Mouse (Mus musculus) NIH3T3 (cell line): Measurements from ENCODE around the gene 1110051M20Rik.

Experiments used
- DNase-seq: peaks from one replicate; pipeline ENCODE4 v3.0.0-alpha.2; 2012; ENCODE audit warnings: low read depth

1110051M20Rik gene

GRCm38 (mm10) chr2:91306589-91306988 is 137.9 kb downstream of the 1110051M20Rik start:
- no peak for DNase-seq

- no peak for DNase-seq
These were observed 138.6 kb downstream of the 1110051M20Rik start for GRCm38 (mm10) chr2:91305926-91306325.

GRCm38 (mm10) chr2:91302845-91303244 is 141.7 kb downstream of the 1110051M20Rik start:
- peak; percentile 38 for DNase-seq

- DNase-seq = peak; percentile 34
These were observed 142.7 kb downstream of the 1110051M20Rik start for GRCm38 (mm10) chr2:91301836-91302235.

GRCm38 (mm10) chr2:91300784-91301183 is 143.7 kb downstream of the 1110051M20Rik start:
- DNase-seq = no peak

- DNase-seq = peak; percentile 89
These were observed 145.3 kb downstream of the 1110051M20Rik start for GRCm38 (mm10) chr2:91299156-91299555.

GRCm38 (mm10) chr2:91295895-91296294 is 148.6 kb downstream of the 1110051M20Rik start:
- DNase-seq = no peak

GRCm38 (mm10) chr2:91294226-91294625 is 150.3 kb downstream of the 1110051M20Rik start:
- no peak for DNase-seq

- peak; percentile 70 for DNase-seq
These were observed 153.1 kb downstream of the 1110051M20Rik start for GRCm38 (mm10) chr2:91291197-91292007.

- DNase-seq = no peak
These were observed 156.9 kb downstream of the 1110051M20Rik start for GRCm38 (mm10) chr2:91287563-91287962.

- DNase-seq = peak; percentile 92
These were observed 158.5 kb downstream of the 1110051M20Rik start for GRCm38 (mm10) chr2:91285885-91286505.

- DNase-seq = peak; percentile 31
These were observed 159.9 kb downstream of the 1110051M20Rik start for GRCm38 (mm10) chr2:91284375-91285199.

GRCm38 (mm10) chr2:91283972-91284371 is 160.5 kb downstream of the 1110051M20Rik start:
- DNase-seq = no peak

GRCm38 (mm10) chr2:91281366-91281765 is 163.1 kb downstream of the 1110051M20Rik start:
- DNase-seq = no peak

GRCm38 (mm10) chr2:91279372-91279755 is 165.1 kb downstream of the 1110051M20Rik start:
- no peak for DNase-seq

GRCm38 (mm10) chr2:91278749-91279371 is 165.6 kb downstream of the 1110051M20Rik start:
- DNase-seq = peak; percentile 64

- no peak for DNase-seq
These were observed 174.8 kb downstream of the 1110051M20Rik start for GRCm38 (mm10) chr2:91269687-91270133.

GRCm38 (mm10) chr2:91268706-91269105 is 175.8 kb downstream of the 1110051M20Rik start:
- DNase-seq = no peak

GRCm38 (mm10) chr2:91268042-91268441 is 176.5 kb downstream of the 1110051M20Rik start:
- DNase-seq = no peak

- peak; percentile 98 for DNase-seq
These were observed 179.5 kb downstream of the 1110051M20Rik start, which contains the start of gene Arfgap2 for GRCm38 (mm10) chr2:91264711-91265681. Arfgap2 (plus strand) TSS chr2:91264974.
